Mouse (Mus musculus) MEL-GATA-1-ER (cell line): ENCODE measurements around the gene Smarcd2.
"Not testable (repeated sequence)": the region's sequence is repeated elsewhere in the genome, so short reads cannot be mapped to it uniquely, and the experiment has no call there.

Experiments used
- DNase-seq: peaks from one replicate; pipeline ENCODE4 v3.0.0-alpha.2; 2012; ENCODE audit warnings: low read depth; ENCODE audit errors: extremely low read depth

Gene Smarcd2

DNA sequence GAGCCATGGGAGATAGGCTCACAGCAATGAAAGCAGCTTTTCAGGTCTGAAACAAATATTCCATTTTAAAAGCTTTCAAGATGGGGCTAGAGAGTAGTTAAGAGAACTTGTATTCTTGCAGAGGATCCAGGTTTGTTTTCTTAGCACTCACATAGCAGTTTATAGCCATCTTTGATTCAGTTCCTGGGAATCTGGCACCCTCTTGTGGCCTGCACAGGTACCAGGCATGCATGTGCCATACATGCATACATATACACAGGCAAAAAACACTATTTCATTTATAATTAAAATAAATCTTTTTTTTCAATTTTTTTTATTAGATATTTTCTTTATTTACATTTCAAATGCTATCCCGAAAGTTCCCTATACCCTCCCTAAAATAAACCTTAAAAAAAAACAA is 25.9 kb downstream of the Smarcd2 start:
- no peak for DNase-seq

DNA sequence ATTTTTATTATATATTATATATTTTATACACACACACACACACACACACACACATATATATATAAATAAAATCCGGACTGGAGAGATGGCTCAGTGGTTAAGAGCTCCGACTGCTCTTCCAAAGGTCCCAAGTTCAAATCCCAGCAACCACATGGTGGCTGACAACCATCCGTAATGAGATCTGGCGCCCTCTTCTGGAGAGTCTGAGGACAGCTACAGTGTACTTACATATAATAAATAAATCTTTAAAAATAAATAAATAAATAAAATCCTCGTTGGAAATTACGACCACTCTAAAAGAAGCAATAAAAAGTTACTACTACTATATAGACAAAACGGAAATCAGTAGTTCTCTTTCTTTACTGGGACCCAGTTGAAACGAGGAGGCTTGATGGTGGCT is 38.8 kb downstream of the Smarcd2 start:
- not testable (repeated sequence) for DNase-seq

DNA sequence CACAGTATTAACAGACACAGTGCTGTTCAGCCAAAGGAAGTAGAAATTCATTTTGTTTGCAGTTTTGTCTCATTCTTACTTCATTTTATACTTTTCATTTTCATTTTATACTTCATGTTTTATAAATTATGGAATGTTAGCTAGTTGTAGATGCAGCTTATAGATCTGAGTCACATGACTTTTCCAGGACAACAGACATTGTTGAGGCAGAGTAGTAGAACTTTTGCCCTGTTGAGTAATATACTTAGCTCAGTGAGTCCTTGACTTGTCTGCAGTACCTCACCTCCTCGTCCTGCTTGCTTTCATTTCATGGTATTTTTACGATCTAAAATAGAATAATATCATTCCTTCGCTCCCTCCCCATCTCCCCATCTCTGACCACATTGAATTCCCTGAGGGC is 52.2 kb downstream of the Smarcd2 start:
- DNase-seq = no peak

DNA sequence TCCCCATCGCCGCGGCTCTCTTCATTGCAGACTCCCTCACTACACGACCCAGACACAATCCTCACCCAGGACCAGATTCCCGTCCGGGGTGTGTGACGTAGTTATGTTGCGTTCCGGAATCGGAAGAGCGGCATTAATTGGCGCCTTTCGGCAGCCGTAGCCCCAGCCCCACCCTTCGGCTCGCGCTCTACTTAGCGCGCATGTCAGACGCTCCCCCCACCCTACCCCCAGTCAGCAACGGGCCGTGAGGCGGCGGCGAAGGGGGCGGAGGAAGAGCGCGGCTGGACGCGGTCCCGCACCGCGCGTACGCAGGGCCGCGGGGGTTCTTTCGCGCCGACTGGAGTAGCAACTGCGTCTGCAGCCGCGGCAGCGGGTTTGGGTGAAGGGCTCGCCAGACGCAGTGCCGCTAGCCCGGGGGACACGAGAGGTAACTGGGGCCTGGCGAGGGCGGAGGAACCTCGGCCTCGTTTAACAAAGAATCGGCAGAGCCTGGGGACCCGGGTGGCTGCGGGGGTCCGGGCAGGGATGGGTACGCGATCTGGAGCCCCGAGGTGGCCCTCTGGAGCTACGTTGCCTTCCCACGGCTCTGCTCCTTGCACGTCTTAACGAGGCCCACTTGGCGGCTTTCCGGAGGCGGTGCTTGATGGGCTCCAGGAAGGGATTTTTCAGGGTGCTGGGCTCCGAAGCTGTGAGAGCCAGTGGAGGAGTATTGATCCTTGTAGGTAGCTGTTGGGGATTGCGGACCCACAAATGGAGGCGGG is 55.9 kb downstream of the Smarcd2 start, which contains the start of gene Ddx42:
Gene Ddx42, plus strand, starts transcription at position 197 of the 761 bp plus-strand sequence.
- DNase-seq = peak; percentile 91

DNA sequence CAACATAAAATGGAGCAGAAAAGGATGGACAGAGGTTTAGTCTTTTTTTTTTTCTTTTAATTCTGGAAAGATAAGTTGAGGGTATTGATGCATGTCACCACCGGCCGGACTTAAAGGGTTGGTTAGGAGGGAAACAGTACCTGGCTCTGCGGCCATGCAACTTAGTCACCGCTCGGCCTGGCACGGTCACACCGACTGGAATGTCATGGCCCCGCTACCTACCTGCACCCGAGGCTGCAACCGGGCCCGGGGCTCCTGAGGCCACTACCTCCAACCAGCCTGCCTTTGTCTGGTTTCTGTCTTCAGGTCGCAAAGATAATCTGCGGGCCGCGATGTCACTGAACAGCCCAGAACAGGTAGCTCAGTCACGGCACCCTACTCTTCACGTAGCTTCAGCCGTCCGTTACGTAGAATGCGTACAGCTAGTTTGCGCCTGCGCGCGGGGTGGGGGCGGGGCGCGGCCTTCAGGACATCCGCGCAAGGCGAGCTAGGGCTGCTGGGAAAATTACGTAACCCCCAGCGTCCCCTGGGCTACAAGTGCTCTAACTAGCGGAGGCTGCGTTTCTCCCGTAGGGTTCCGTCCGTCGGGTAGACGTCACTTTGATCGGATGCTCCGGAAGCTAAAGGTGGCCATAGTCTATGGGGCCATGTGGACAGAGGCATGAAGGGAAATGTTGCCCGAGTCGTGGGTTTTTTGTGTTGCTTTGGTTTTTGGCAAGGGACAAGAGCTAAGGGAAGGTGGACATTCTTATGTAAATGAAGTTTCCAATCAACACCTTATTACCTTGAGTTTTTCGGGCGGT is 56.6 kb downstream of the Smarcd2 start, which contains the start of gene Ccdc47:
Gene Ccdc47, minus strand, starts transcription at position 418 of the 803 bp plus-strand sequence.
- DNase-seq = peak; percentile 96

DNA sequence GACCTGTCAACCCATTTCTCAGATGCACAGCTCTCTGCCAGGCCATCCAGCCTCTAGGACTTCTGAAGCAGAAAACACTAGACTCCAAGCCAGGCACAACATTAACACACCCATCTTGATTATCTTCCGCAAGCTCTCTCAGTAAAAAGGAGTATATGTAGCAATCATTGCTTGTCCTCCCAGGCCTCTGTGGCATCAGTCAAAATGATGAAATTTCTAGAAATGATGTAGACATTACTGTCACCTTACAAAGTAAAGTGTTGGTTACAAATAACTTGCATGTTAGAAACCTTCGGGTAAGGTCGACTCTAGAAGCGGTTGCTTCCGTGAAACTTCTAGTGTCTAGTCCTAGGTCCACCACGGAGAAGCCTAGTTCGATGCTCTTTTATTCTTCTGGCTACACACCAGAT is 57.3 kb downstream of the Smarcd2 start:
- DNase-seq = no peak

DNA sequence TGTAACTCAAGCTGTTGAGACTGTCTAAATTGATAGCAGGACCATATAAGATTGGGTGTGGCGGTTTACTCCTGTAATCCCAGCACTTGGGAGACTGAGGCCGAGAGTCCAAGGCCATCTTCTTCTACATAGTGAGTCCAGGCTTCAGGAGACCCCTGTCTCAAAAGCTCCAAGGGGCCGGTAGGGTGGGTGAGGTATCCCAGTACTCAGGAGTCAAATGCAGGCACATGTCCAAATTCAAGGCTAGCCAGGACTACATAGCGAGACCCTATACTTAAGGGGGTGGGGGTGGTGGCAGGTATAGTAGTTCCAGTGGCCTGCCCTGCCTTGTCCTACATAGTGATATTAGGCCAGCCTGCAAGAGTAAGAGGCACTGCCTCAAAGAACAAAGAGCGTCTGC is 57.9 kb downstream of the Smarcd2 start:
- DNase-seq = no peak
